Mouse (Mus musculus) gastrocnemius, postnatal 4 days (tissue): ENCODE results near the gene Ccdc110. TPM values are rescaled to one million over a fixed set of nuclear protein-coding genes. Genes with fewer than 3 reads are reported as not detected.

Experiments
- DNase-seq, 2 experiments: peaks; one replicate each; pipeline ENCODE4 v3.0.0; 2021 to 2022; ENCODE audit warnings: low spot score in 2 of 2, mixed read lengths in 2 of 2
- long read RNA-seq, 2 experiments: library from polyadenylated mRNA; stranded (forward); transcript quantifications; one replicate each; pipeline ENCODE4 v2.0.0; 2021
- total RNA-seq, 2 experiments: library from RNA; stranded (reverse); gene quantifications; 2 replicates each; pipeline ENCODE4 v1.2.3; 2021

Gene Ccdc110
- not detected for total RNA-seq
- long read RNA-seq, experiment 1, result 0 reads
- long read RNA-seq, experiment 2, result 0 reads

DNA sequence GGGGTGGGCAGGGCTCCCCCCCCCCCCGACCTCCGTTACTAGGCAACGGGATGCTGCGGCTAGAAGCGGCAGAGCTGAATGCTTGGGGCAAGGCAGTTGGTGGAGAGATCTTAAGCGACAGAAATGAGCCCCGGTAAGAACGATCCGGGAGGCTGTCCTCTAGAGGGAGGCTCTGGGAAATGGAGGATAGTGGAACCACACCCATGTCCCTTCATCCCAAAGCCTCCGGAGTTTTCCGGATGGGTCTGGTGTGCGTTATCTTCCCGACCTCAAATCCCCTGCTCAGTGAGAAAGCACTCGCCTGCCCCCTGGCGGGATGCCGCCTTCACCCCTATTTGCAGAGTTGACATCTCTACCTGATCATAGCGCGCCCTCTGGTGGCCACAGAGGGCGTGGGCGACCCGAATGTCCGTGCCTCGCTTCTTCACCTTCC is at the start of gene Ccdc110:
TSS of gene Ccdc110 (plus strand) at position 38 of the 433 bp plus-strand sequence.
- DNase-seq, result peak; percentile 97

DNA sequence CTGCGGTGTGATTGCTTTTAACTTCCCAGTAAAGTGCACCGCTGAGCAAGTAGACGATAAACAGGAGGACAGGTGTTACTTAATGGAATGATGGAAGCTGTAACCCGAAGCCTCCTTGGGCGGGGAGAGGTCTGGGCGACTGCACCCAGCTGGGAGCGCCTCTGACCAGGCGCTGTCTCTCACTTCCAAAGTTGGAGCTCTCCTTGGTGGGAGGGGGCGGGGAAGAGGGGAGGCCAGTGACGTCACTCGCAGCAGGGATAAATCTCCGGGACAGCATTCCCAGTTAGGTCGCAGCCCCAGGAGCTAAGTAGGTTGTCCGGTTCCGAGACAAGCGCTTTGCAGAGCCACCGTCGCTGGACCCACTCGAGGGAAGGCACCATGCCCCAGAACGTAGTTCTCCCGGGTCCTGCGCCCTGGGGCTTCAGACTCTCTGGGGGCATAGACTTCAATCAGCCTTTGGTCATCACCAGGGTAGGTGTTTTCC is 49.2 kb upstream of the Ccdc110 start, which contains the start of gene Pdlim3:
TSS of gene Pdlim3 (plus strand) at position 260 of the 484 bp plus-strand sequence.
- DNase-seq, result peak; percentile 23 to 53

DNA sequence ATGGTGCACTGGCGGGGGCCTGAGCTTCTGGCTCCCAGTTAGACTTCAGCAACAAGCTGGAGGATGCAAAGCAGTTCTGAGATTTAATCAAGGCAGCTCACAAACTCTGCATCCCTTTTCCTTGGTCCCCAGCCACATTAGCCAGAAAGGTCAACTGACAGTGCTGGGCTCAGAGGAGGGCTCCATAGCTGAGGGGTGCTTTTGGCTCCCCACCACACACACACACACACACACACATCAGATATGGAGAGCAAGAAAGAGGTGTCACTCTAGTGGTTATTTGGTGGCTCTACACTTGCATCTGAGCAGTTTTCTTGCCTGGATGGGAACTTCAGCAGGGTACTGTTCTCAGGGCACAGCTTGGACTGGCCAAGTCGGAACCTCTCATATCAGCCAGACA is 48.6 kb upstream of the Ccdc110 start:
- DNase-seq, result no peak

DNA sequence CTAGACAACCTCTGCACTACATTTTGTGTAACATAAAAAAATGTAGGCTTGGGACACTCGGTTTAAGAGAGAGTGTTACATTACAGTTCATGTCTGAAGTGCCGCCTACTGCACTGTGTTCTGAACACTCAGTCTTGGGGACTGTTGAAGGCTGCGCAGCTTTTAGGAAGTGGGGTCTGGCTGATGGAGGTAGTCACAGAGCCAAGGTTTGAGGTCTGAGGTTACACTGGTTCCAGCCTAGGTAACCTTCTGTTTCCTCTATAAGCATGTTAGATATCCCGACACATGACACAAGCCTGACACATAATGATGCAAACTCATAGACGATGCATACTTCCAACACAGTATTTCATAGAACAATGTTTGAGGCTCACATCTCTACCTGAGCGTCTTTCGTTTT is 44.7 kb upstream of the Ccdc110 start:
- no peak for DNase-seq

- no peak for DNase-seq
Observed at GRCm38 (mm10) chr8:45896590-45896989, 37.8 kb upstream of the Ccdc110 start.

DNA sequence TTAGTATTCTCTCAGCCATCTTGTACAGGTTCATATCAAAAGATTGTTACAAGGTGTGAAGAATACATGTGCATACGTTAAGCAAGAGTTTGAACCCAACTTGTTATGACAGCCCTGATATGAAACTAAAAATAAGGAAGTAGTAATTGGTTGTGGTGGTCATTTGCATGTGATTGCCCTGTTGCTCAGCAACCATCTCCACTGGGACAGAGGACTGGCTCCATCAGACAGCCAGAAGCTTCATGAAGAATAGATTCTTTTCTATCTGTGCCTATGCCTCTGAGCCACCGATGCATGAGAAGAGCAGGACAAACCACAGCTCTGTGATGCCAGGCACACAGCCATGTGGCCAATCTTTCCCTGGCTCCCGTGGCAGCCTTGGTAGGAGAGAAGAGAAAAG is 34.6 kb upstream of the Ccdc110 start:
- no peak for DNase-seq

DNA sequence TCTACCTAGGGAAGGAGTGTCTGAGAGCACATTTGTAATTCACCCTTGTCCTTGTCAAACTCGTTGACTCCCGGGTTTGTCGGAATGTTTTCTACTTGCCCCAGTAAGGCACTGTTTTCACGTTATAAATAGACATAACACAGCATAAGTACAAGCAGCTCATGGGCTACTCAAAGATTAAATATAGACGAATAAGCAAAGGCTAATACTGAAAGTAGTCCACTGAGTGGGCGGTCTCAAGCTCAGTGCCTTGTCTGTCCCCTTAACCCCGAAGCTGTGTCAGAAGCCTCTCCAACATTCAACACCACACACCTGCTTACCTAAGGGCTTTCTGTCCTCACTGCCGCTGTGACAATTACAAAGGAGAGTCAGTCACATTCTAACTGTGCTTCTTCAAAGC is 32.8 kb upstream of the Ccdc110 start:
- no peak for DNase-seq

GRCm38 (mm10) chr8:45903659-45904058 is 30.8 kb upstream of the Ccdc110 start:
- DNase-seq, result no peak

GRCm38 (mm10) chr8:45905591-45906250 is 28.7 kb upstream of the Ccdc110 start:
- DNase-seq, result no peak

GRCm38 (mm10) chr8:45906251-45906619 is 28.2 kb upstream of the Ccdc110 start:
- DNase-seq, result no peak

- DNase-seq, result no peak
Observed at GRCm38 (mm10) chr8:45913707-45914106, 20.7 kb upstream of the Ccdc110 start.

- no peak for DNase-seq
Observed at GRCm38 (mm10) chr8:45916496-45916895, 17.9 kb upstream of the Ccdc110 start.

GRCm38 (mm10) chr8:45917040-45917679 is 17.3 kb upstream of the Ccdc110 start:
- DNase-seq, result peak in 1 of 2 experiments; percentile 33

- no peak for DNase-seq
Observed at GRCm38 (mm10) chr8:45918891-45919290, 15.5 kb upstream of the Ccdc110 start.

- DNase-seq, result no peak
Observed at GRCm38 (mm10) chr8:45920392-45920791, 14.0 kb upstream of the Ccdc110 start.

DNA sequence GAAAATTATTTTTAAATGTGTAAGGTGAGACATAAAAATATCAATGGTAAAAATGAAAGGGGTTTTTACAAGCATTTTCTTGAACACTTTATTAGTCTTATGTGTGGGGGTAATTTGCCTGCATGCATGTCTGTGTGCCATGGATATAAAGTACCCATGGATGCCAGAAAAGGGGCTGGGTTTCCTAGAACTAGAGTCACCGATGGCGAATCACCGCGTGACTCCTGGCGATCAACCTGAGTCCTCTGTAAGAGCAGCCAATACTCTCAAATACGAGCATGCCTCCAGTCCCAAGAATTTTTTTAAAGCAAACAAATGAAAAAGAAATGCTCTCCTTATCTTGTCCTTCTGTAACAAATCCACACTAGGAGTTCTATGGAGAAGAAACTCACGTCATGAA is 12.3 kb upstream of the Ccdc110 start:
- no peak for DNase-seq

DNA sequence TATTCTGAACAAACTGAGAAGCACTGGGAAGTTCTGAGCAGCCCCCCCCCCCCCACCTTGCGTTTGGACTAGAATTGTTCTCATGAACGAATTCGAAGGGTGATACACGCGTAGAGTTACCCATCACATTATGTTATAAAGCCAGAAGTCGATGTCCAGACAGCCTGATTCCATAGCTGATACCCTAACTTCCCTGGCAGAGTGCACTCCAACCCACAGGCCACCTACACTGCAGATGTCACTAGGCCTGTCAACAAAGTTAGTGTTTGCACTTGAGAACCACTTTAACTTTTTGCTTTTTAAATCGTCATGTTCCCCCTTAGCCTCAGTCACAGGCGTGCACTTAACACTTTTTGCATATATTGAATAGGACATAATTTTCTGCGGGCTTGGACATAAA is 2.6 kb downstream of the Ccdc110 start:
- no peak for DNase-seq

GRCm38 (mm10) chr8:45946283-45946682 is 11.9 kb downstream of the Ccdc110 start:
- DNase-seq, result no peak

DNA sequence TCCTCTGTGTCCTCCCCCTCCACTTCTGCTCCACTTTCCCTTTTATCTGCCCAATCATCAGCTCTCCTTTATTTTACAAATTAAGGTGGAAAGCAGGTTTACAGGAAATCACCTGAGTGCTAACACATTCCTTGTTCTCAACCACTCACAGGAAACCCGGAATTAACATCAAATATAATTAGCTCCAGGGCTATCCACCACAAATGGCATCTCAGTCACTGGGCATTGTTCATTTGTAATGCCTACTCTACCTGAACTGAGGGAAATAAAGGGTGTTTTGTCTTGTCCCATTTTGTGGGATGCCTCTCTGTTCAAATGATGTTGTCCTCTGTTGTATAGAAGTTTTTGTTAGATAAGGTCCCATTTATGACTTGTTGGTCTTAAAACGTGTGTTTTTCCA is 16.2 kb downstream of the Ccdc110 start:
- no peak for DNase-seq

DNA sequence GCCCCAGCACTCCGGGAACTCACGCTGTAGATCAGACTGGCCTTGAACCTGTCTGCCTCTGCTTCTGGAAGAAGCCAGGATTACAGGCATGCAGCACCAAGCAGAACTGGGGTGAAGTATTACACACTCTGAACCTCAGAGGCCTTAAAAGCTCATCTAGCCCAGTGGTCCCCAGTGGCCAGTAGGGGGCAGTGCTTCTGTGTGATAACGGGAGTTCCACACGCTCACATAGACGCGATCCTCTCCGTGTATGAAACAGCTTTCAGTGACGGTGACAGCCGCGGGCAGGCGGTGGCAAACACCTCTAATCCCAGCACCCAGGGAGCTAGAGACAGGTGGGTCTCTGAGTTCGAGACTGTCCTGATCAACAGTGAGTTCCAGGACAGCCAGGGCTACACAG is 36.5 kb downstream of the Ccdc110 start:
- DNase-seq, result no peak

DNA sequence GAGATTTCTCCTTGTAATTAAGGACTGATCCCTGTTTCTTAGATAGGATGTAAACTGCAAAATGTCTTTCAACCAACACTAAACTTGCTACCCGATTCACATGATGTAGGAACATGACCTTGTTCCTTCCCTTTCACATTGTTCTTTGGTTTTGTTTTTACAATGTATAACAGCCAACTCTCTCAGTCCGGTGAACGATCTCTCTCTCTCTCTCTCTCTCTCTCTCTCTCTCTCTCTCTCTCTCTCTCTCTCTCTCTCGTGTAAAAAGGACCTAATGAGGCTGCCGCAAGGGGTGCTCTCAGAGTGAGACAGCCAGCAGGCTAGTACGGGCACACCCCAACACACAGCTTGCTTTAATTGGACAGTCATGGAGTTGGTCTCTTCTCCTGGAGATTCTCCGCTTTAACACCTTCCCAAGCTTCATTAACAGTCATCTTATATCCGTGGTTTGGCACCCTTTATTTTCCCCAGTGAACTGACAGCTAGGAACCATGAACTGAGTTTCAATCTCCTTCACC is 39.6 kb downstream of the Ccdc110 start:
- DNase-seq, result no peak

GRCm38 (mm10) chr8:45975126-45975836 is 40.9 kb downstream of the Ccdc110 start, which contains the start of the genes 1700029J07Rik and Ufsp2:
Gene 1700029J07Rik, minus strand, starts transcription at chr8:45975252.
Gene Ufsp2, plus strand, starts transcription at chr8:45975528.
- peak; percentile 91 to 98 for DNase-seq
